Mouse (Mus musculus) limb, embryonic 14.5 days (tissue): ENCODE results near the gene Camk2g. TPM values are rescaled to one million over a fixed set of nuclear protein-coding genes. Genes with fewer than 3 reads are reported as not detected.

ENCODE experiments used
- ATAC-seq: fragments of 200-750 bp; cut with Nextera tagmentation; 2 replicates; pipeline ENCODE4 v1.8.0; 2017; ENCODE audit warnings: low read depth, moderate number of reproducible peaks, moderate TSS enrichment; ENCODE audit not compliant: low FRiP score
- DNase-seq: peaks from one replicate; pipeline ENCODE4 v3.0.0-alpha.2; 2015; ENCODE audit warnings: low spot score
- H3K27ac ChIP-seq: fragments of 300-500 bp; sonication (generic); replicated peaks from 2 replicates; pipeline ENCODE4 v1.5.1; 2014; ENCODE audit warnings: low read depth, mild to moderate bottlenecking, low read length, moderate library complexity, mixed read lengths
- H3K27me3 ChIP-seq: fragments of 300-500 bp; sonication (generic); 2 replicates; pipeline ENCODE4 v1.6.1; 2014; ENCODE audit warnings: low read length, mixed read lengths; ENCODE audit not compliant: control insufficient read depth, insufficient read depth
- H3K36me3 ChIP-seq: fragments of 300-500 bp; sonication (generic); 2 replicates; pipeline ENCODE4 v1.6.1; 2014; ENCODE audit warnings: mild to moderate bottlenecking, low read length, moderate library complexity, mixed read lengths; ENCODE audit not compliant: control insufficient read depth, insufficient read depth
- H3K4me1 ChIP-seq: fragments of 300-500 bp; sonication (generic); 2 replicates; pipeline ENCODE4 v1.6.1; 2014; ENCODE audit warnings: antibody characterized with exemption, low read length, mixed read lengths; ENCODE audit not compliant: control insufficient read depth, insufficient read depth
- H3K4me2 ChIP-seq: fragments of 300-500 bp; sonication (generic); replicated peaks from 2 replicates; pipeline ENCODE4 v1.6.1; 2014; ENCODE audit warnings: low read depth, mild to moderate bottlenecking, low read length, moderate library complexity; ENCODE audit not compliant: severe bottlenecking
- H3K4me3 ChIP-seq: fragments of 300-500 bp; sonication (generic); replicated peaks from 2 replicates; pipeline ENCODE4 v1.5.1; 2014; ENCODE audit warnings: low read length
- H3K9ac ChIP-seq: fragments of 300-500 bp; sonication (generic); 2 replicates; pipeline ENCODE4 v1.6.1; 2014; ENCODE audit warnings: mild to moderate bottlenecking, low read depth, low read length, moderate library complexity; ENCODE audit not compliant: severe bottlenecking
- H3K9me3 ChIP-seq: fragments of 300-500 bp; sonication (generic); 2 replicates; pipeline ENCODE4 v1.6.1; 2016; ENCODE audit warnings: low read length; ENCODE audit not compliant: control insufficient read depth
- POLR2A ChIP-seq: fragments of 200-500 bp; IDR thresholded peaks from 2 replicates; pipeline ENCODE4 v1.8.0; 2012; ENCODE audit warnings: inconsistent platforms, mild to moderate bottlenecking, moderate library complexity, borderline replicate concordance; ENCODE audit not compliant: insufficient read depth, insufficient read length; ENCODE audit errors: extremely low read depth
- WGBS: fragments of 180-500 bp; shearing (Covaris S2); extraction: QIAGEN DNeasy Blood & Tissue Kit; methylation state at CpG from one replicate; pipeline ENCODE4 v1.1.7; 2014; 5-methylcytosine and 5-hydroxymethylcytosine counted together
- polyA plus RNA-seq, 2 experiments: library from polyadenylated mRNA; depleted of rRNA in 1 of 2; stranded (reverse) in 1 of 2; unstranded in 1 of 2; fragments of >200 nt; fragmentation: Nextera tagmentation in 1 of 2; extraction: Ambion mirVana in 1 of 2; gene quantifications; 2 replicates each; pipeline versions ENCODE4 v1.2.1 to v1.2.3; 2012 to 2014

Gene Camk2g
- polyA plus RNA-seq, 2 experiments, result 58.4 to 60.5 TPM

GRCm38 (mm10) chr14:20765642-20766258 lies 28.1 kb downstream of the Camk2g start:
- Histone ChIP-seq H3K27me3 (no peaks in the 10 kb centered on the region), H3K9ac (no peak overlapping the region), H3K27ac (peak overlapping the region; percentile 70; the same call in 1 of the 2 replicates), H3K9me3 (no peaks in the 10 kb centered on the region), H3K4me3 (no peak overlapping the region), H3K4me2 (no peak overlapping the region), H3K4me1 (no peaks in the 10 kb centered on the region; the same call in 1 of the 2 replicates), H3K36me3 (peaks cover 64% of the 10 kb centered on the region)
- WGBS, result 24% methylated on average over 12 of the region's 12 CpGs
- TF ChIP-seq POLR2A, result no peak
- ATAC-seq, result peak; percentile 77; the same call in 1 of the 2 replicates
- peak; percentile 86 for DNase-seq

- Histone ChIP-seq H3K4me3 (no peak overlapping the region), H3K36me3 (peaks cover 72% of the 10 kb centered on the region), H3K27me3 (no peaks in the 10 kb centered on the region), H3K27ac (peak overlapping the region; percentile 70; the same call in 1 of the 2 replicates), H3K9me3 (no peaks in the 10 kb centered on the region), H3K9ac (no peak overlapping the region), H3K4me2 (no peak overlapping the region), H3K4me1 (no peaks in the 10 kb centered on the region; the same call in 1 of the 2 replicates)
- TF ChIP-seq POLR2A, result no peak
- WGBS, result 84% methylated on average over 5 of the region's 5 CpGs
- ATAC-seq (no peak), DNase-seq (no peak)
These were observed 28.9 kb downstream of the Camk2g start for GRCm38 (mm10) chr14:20764942-20765341.

- no peaks in the 10 kb centered on the region for H3K9me3 ChIP-seq
- H3K4me2 ChIP-seq, result no peak overlapping the region
- no peaks in the 10 kb centered on the region for H3K4me1 ChIP-seq
- no peaks in the 10 kb centered on the region for H3K27me3 ChIP-seq
- DNase-seq, result no peak
- peaks cover 94% of the 10 kb centered on the region for H3K36me3 ChIP-seq
- WGBS, result 75% methylated on average over 8 of the region's 8 CpGs
- no peak overlapping the region for H3K4me3 ChIP-seq
- no peak overlapping the region for H3K27ac ChIP-seq
- no peak for TF ChIP-seq POLR2A
- no peak for ATAC-seq
- H3K9ac ChIP-seq, result no peak overlapping the region
These were observed 35.0 kb downstream of the Camk2g start for GRCm38 (mm10) chr14:20758768-20759435.

GRCm38 (mm10) chr14:20757370-20757907 lies 36.4 kb downstream of the Camk2g start:
- DNase-seq (no peak), ATAC-seq (no peak)
- Histone ChIP-seq H3K27ac (no peak overlapping the region), H3K36me3 (peaks cover 89% of the 10 kb centered on the region), H3K27me3 (no peaks in the 10 kb centered on the region), H3K4me3 (no peak overlapping the region), H3K4me1 (no peaks in the 10 kb centered on the region), H3K9me3 (no peaks in the 10 kb centered on the region), H3K4me2 (no peak overlapping the region), H3K9ac (no peak overlapping the region)
- 95% methylated on average over 22 of the region's 22 CpGs for WGBS
- no peak for TF ChIP-seq POLR2A

GRCm38 (mm10) chr14:20753792-20754191 lies 40.1 kb downstream of the Camk2g start:
- Histone ChIP-seq H3K4me2 (no peak overlapping the region), H3K27me3 (no peaks in the 10 kb centered on the region), H3K27ac (no peak overlapping the region), H3K36me3 (peaks cover 60% of the 10 kb centered on the region), H3K9ac (no peak overlapping the region), H3K4me3 (no peak overlapping the region), H3K9me3 (no peaks in the 10 kb centered on the region), H3K4me1 (no peaks in the 10 kb centered on the region)
- 89% methylated on average over 3 of the region's 3 CpGs for WGBS
- TF ChIP-seq POLR2A, result no peak
- ATAC-seq, result no peak
- DNase-seq, result no peak
